ENCODE assay signal across 9 mouse cellular contexts in the genomic region with DNA sequence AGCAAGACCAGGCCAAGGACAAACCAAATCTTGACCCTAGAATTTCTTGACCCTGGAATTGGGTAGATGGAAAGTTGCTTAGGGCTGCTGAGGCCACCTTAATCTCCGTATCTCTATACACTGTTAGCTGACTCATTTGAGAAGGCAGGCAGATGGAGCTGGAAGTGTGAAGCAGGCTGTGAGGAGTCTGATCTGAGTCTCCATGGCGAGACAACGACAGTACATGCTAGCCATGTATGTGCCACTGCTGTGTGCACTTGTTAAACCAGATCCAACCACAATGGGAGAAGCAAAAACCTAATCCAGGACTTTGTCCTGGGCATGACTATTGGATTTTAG. TPM values are rescaled to one million over a fixed set of nuclear protein-coding genes. Genes with fewer than 3 reads are reported as not detected.
A peak's percentile ranks its signal among the peaks of the same experiment; 100 is the strongest.
DNase-seq lines count a peak whose midpoint lies in the region; ATAC-seq lines count a peak whose summit lies in the region.
"Had no signal": no experiment of that assay in that cellular context is flagged by ENCODE, and none has a peak within 500 bp of the region (broad histone marks: within the 10 kb centered on the region; RNA-seq: fewer than 3 reads in every experiment).

No protein-coding gene starts in this region.

- H3K9ac ChIP-seq in forebrain, embryonic 16.5 days (replicated peaks; ENCODE audit: low read depth, low read length), result peak overlapping the region; percentile 19; the same call in 1 of the 2 replicates
- no peak overlapping the region for H3K9ac ChIP-seq in limb, embryonic 12.5 days (replicated peaks)
- H3K9ac ChIP-seq: liver, embryonic 14.5 days had no signal

- no peak for DNase-seq in heart, embryonic 10.5 days (ENCODE audit: low spot score)
- no peak for DNase-seq in heart, adult 11 months
- DNase-seq in 3T3-L1 (ENCODE audit: low read depth, low spot score), result peak; percentile 39
- DNase-seq in gastrocnemius, adult 18-20 months (ENCODE audit: low spot score), result no peak
- DNase-seq in frontal cortex, postnatal 14 days (ENCODE audit: low spot score in 2 of 2), result no peak
- DNase-seq in kidney, postnatal 14 days, result no peak

- H3K4me3 ChIP-seq in heart, embryonic 10.5 days, result peak overlapping the region; percentile 27; the same call in 1 of the 2 replicates
- H3K4me3 ChIP-seq in forebrain, embryonic 16.5 days (replicated peaks; ENCODE audit: low read length), result no peak overlapping the region
- H3K4me3 ChIP-seq in limb, embryonic 12.5 days (replicated peaks), result no peak overlapping the region

- H3K27ac ChIP-seq in heart, embryonic 10.5 days, result peak overlapping the region; percentile 63; the same call in 1 of the 2 replicates
- H3K27ac ChIP-seq in forebrain, embryonic 16.5 days (ENCODE audit: low read length), result peak overlapping the region; percentile 85
- peak overlapping the region; percentile 72 for H3K27ac ChIP-seq in limb, embryonic 12.5 days
- H3K27ac ChIP-seq: liver, embryonic 14.5 days had no signal

- no peaks in the 10 kb centered on the region for H3K9me3 ChIP-seq in heart, embryonic 10.5 days
- H3K9me3 ChIP-seq in forebrain, embryonic 16.5 days (ENCODE audit: control insufficient read depth, low read length), result no peaks in the 10 kb centered on the region
- H3K9me3 ChIP-seq in limb, embryonic 12.5 days, result no peaks in the 10 kb centered on the region

- no peaks in the 10 kb centered on the region for H3K27me3 ChIP-seq in heart, embryonic 10.5 days (ENCODE audit: insufficient read depth, poor library complexity, severe bottlenecking)
- no peaks in the 10 kb centered on the region for H3K27me3 ChIP-seq in forebrain, embryonic 16.5 days (replicated peaks; ENCODE audit: control insufficient read depth, insufficient read depth, low read length)
- H3K27me3 ChIP-seq in limb, embryonic 12.5 days, result no peaks in the 10 kb centered on the region

- H3K36me3 ChIP-seq in heart, embryonic 10.5 days, result no peaks in the 10 kb centered on the region
- H3K36me3 ChIP-seq in forebrain, embryonic 16.5 days (ENCODE audit: control insufficient read depth, insufficient read depth), result no peaks in the 10 kb centered on the region
- no peaks in the 10 kb centered on the region for H3K36me3 ChIP-seq in limb, embryonic 12.5 days

- H3K4me1 ChIP-seq in heart, embryonic 10.5 days, result peaks cover 100% of the 10 kb centered on the region
- peaks cover 18% of the 10 kb centered on the region for H3K4me1 ChIP-seq in forebrain, embryonic 16.5 days (replicated peaks; ENCODE audit: control insufficient read depth, insufficient read depth, low read length)
- H3K4me1 ChIP-seq in limb, embryonic 12.5 days (replicated peaks), result peaks cover 78% of the 10 kb centered on the region

- peak; percentile 77 for ATAC-seq in forebrain, embryonic 16.5 days
- no peak for ATAC-seq in limb, embryonic 12.5 days (ENCODE audit: insufficient number of reproducible peaks, insufficient read depth, low FRiP score, low TSS enrichment, low read depth)

- 36% methylated on average over 3 of the region's 3 CpGs for WGBS in heart, embryonic 10.5 days
- WGBS in forebrain, embryonic 16.5 days, result 59% methylated on average over 3 of the region's 3 CpGs
- 59% methylated on average over 3 of the region's 3 CpGs for WGBS in limb, embryonic 12.5 days

- H3K4me2 ChIP-seq in forebrain, embryonic 16.5 days (ENCODE audit: low read length), result 0 out of 2 replicates have a peak overlapping the region, but pooled peaks have one; percentile 9
- H3K4me2 ChIP-seq in limb, embryonic 12.5 days, result no peak overlapping the region

RNA-seq across cellular contexts. Expression of a gene that starts 26.4 kb away (rescaled TPM):
- polyA plus RNA-seq in heart, embryonic 10.5 days (2016; fragmentation: Nextera tagmentation; extraction: Ambion mirVana), result 19.0 and 33.2 TPM in 2 replicates
- 7.4 and 7.8 TPM in 2 replicates for polyA plus RNA-seq in forebrain, embryonic 16.5 days (2015; fragmentation: Nextera tagmentation; extraction: Ambion mirVana)
- polyA plus RNA-seq in limb, embryonic 12.5 days (2016; fragmentation: Nextera tagmentation; extraction: Ambion mirVana), result 19.6 and 21.5 TPM in 2 replicates
- total RNA-seq in gastrocnemius, adult 18-20 months (2021), result 10 to 100 TPM in 1 of 2 experiments, 1 to 10 TPM in 1; 6.9 to 11.3 TPM
